Mouse (Mus musculus) lung, adult 2 months (tissue): ENCODE results near the gene Abcc6. TPM values are rescaled to one million over a fixed set of nuclear protein-coding genes. Genes with fewer than 3 reads are reported as not detected.
A peak's percentile ranks its signal among the peaks of the same experiment; 100 is the strongest.
"Not testable (repeated sequence)": the region's sequence is repeated elsewhere in the genome, so short reads cannot be mapped to it uniquely, and the experiment has no call there.

Experiments used
- DNase-seq: peaks from one replicate; pipeline ENCODE4 v3.0.0; 2022
- H3K4me1 ChIP-seq: fragments of 200-500 bp; 2 replicates; pipeline ENCODE4 v1.6.1; 2011; ENCODE audit warnings: low read length; ENCODE audit not compliant: control insufficient read depth, insufficient read depth
- H3K4me3 ChIP-seq: fragments of 200-500 bp; replicated peaks from 2 replicates; pipeline ENCODE3; 2011; ENCODE audit warnings: low read depth, mild to moderate bottlenecking, control low read depth, low read length; ENCODE audit errors: extremely low read depth
- CTCF ChIP-seq: fragments of 200-500 bp; IDR thresholded peaks from 2 replicates; pipeline ENCODE4 v1.5.1; 2011; ENCODE audit warnings: mild to moderate bottlenecking, low read length, control low read depth; ENCODE audit not compliant: insufficient read depth
- POLR2A ChIP-seq: fragments of 200-500 bp; IDR thresholded peaks from 2 replicates; pipeline ENCODE4 v1.6.1; 2011; ENCODE audit warnings: low read depth, mild to moderate bottlenecking, control low read depth, low read length, borderline replicate concordance; ENCODE audit errors: extremely low read depth
- WGBS: fragments of 180-500 bp; shearing (Covaris S2); methylation state at CpG from one replicate; pipeline ENCODE4 v1.1.7; 2018; 5-methylcytosine and 5-hydroxymethylcytosine counted together
- polyA plus RNA-seq: library from polyadenylated mRNA; depleted of rRNA; stranded (reverse); fragments of >200 nt; gene quantifications from 2 replicates; pipeline ENCODE4 v1.2.3, GENCODE M21; 2012

The Abcc6 gene
- polyA plus RNA-seq, 1 experiment = 1.5 TPM

DNA sequence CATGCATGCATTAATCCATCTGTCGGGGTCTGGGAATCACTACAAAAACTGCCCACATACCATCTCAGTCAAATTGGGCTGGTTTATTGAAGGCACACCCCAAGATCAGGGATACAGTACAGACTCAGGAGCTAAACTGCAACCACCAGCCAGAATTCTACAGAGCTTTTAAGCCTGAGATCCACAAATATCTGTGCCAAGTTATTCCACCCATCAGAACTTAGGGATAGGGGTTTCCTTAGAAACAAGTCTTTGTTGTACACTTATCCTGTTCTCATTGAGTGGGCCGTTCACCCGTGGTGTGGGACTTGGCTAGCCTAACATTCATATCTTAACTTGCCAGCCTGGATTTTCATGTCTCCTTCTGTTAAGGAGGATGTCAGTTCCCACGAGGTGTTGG lies 81.0 kb downstream of the Abcc6 start:
- Histone ChIP-seq H3K4me3 (no peak overlapping the region), H3K4me1 (no peaks in the 10 kb centered on the region)
- TF ChIP-seq CTCF = no peak
- no peak for TF ChIP-seq POLR2A
- no peak for DNase-seq
- WGBS = 55% methylated on average over 4 of the region's 4 CpGs

- not testable (repeated sequence) for DNase-seq, H3K4me3 ChIP-seq, H3K4me1 ChIP-seq
- TF ChIP-seq CTCF = peak; percentile 10; the same call in 1 of the 2 replicates
- 48% methylated on average over 1 of the region's 1 CpGs for WGBS
Observed at GRCm38 (mm10) chr7:45943280-45943679, 86.8 kb downstream of the Abcc6 start.

DNA sequence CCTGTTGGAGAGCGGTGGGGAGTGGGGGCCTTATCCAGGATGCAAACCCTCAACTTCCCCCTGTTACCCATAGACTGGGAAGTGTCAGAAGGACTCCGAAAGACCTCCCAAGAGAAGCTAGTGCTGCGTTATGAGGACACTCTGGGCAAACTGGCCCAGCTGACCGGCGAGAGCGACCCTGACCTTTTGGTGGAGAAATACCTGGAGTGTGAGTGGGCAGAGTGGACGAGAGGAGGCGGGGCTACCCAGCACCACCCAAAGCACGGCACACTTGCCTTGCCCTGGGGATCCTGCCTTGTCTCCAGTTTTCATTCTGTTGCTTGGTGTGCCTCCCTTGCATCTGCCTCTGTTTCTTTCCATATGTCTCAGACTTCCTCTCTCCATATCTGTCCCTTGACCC lies 88.1 kb downstream of the Abcc6 start:
- no peak for TF ChIP-seq CTCF
- TF ChIP-seq POLR2A = no peak
- 76% methylated on average over 9 of the region's 9 CpGs for WGBS
- Histone ChIP-seq H3K4me3 (no peak overlapping the region), H3K4me1 (no peaks in the 10 kb centered on the region)
- no peak for DNase-seq

- TF ChIP-seq CTCF (no peak), POLR2A (no peak)
- WGBS = 13% methylated on average over 2 of the region's 2 CpGs
- Histone ChIP-seq H3K4me3 (no peak overlapping the region), H3K4me1 (no peaks in the 10 kb centered on the region)
- no peak for DNase-seq
Observed at GRCm38 (mm10) chr7:45939836-45940235, 90.3 kb downstream of the Abcc6 start.

DNA sequence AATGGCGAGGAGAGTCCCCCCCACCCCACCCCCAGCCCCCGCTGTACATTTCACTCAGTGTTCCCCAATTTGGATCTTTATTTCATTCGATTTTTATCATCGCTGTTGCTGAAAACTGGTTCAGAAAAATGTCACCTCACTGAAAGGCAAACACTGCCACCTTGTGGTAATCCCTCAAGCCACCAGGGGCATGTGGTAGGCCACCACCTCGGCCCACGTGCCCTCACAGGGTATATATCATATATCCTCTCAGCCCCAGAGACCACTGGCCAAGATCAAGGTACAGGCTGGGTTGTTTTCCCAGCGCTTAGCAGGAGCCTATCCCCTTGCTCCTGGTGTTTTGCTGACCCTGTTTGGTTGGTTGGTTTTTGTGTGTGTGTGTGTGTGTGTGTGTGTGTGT lies 95.0 kb downstream of the Abcc6 start:
- DNase-seq = no peak
- WGBS = 13% methylated on average over 7 of the region's 7 CpGs
- Histone ChIP-seq H3K4me3 (no peak overlapping the region), H3K4me1 (no peaks in the 10 kb centered on the region)
- TF ChIP-seq CTCF (peak; percentile 90), POLR2A (no peak)

GRCm38 (mm10) chr7:45933766-45934165 lies 96.3 kb downstream of the Abcc6 start:
- not testable (repeated sequence) for DNase-seq
- WGBS = 72% methylated on average over 12 of the region's 12 CpGs

GRCm38 (mm10) chr7:45929688-45930087 lies 100.4 kb downstream of the Abcc6 start:
- 95% methylated on average over 1 of the region's 1 CpGs for WGBS
- Histone ChIP-seq H3K4me1 (no peaks in the 10 kb centered on the region), H3K4me3 (no peak overlapping the region)
- DNase-seq = no peak
- TF ChIP-seq POLR2A (no peak), CTCF (no peak)

More at GRCm38 (mm10) chr7:45933766-45934165, 96.3 kb downstream of the Abcc6 start:
- H3K4me3 ChIP-seq, H3K4me1 ChIP-seq: not testable (repeated sequence)

DNA sequence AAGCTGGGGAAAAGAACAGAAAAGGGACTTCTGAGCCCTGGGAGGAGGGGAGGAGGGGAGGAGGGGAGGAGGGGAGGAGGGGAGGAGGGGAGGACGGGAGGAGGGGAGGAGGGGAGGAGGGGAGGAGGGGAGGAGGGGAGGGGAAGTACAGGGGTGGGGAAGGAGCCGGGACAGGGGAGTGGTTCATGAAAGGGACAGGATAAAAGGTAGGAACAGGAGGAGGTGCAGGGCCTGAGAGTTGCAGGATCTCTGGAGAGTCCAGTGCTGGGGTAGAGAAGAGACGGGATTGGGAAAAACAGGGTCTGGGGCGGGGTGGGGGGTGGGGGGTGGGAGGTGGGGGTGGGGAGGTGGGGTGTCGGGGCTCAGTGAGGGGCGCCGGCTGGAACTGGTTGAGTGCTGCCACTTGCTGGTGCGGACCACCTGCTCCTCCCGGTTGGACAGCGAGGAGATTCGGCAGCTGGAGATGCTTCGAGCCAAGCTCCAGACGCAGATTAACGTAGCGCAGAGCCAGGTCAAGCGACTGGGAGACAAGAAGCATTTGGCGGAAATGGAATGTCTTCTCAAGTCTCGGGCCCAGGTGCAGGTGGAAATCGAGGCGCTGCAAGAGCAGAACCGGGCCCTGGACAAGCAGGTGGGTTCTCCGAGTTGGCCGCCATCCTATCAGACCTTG lies 101.3 kb downstream of the Abcc6 start:
- DNase-seq = no peak
- TF ChIP-seq CTCF (no peak), POLR2A (no peak)
- 23% methylated on average over 22 of the region's 23 CpGs for WGBS
- no peak overlapping the region for H3K4me3 ChIP-seq
- no peaks in the 10 kb centered on the region for H3K4me1 ChIP-seq

GRCm38 (mm10) chr7:45924429-45924816 lies 105.7 kb downstream of the Abcc6 start:
- Histone ChIP-seq H3K4me3 (peak overlapping the region; percentile 60), H3K4me1 (peaks cover 10% of the 10 kb centered on the region)
- WGBS = 23% methylated on average over 14 of the region's 14 CpGs
- no peak for DNase-seq
- TF ChIP-seq POLR2A (no peak), CTCF (no peak)

- WGBS = 9% methylated on average over 24 of the region's 24 CpGs
- Histone ChIP-seq H3K4me3 (peak within 1 kb of the TSS; percentile 85), H3K4me1 (peaks cover 10% of the 10 kb centered on the region)
- peak; percentile 68 for DNase-seq
- TF ChIP-seq POLR2A = peak; percentile 81; the same call in 1 of the 2 replicates
- no peak for TF ChIP-seq CTCF
Observed at GRCm38 (mm10) chr7:45923762-45924428, 106.2 kb downstream of the Abcc6 start, which contains the start of gene Ccdc114. Gene Ccdc114 (plus strand): TSS chr7:45924072.
